Mouse (Mus musculus) limb, embryonic 14.5 days (tissue): ENCODE measurements at regions not wholly inside any gene's neighbourhood (a gene's known extent, or its start where the extent isn't known, plus 50 kb on each side); places are given as distances from the start of the nearest gene placed in this dataset.

Experiments
- ATAC-seq: fragments of 200-750 bp; cut with Nextera tagmentation; 2 replicates; pipeline ENCODE4 v1.8.0; 2017; ENCODE audit warnings: low read depth, moderate number of reproducible peaks, moderate TSS enrichment; ENCODE audit not compliant: low FRiP score
- DNase-seq: peaks from one replicate; pipeline ENCODE4 v3.0.0-alpha.2; 2015; ENCODE audit warnings: low spot score
- H3K27ac ChIP-seq: fragments of 300-500 bp; sonication (generic); replicated peaks from 2 replicates; pipeline ENCODE4 v1.5.1; 2014; ENCODE audit warnings: low read depth, mild to moderate bottlenecking, low read length, moderate library complexity, mixed read lengths
- H3K27me3 ChIP-seq: fragments of 300-500 bp; sonication (generic); 2 replicates; pipeline ENCODE4 v1.6.1; 2014; ENCODE audit warnings: low read length, mixed read lengths; ENCODE audit not compliant: control insufficient read depth, insufficient read depth
- H3K36me3 ChIP-seq: fragments of 300-500 bp; sonication (generic); 2 replicates; pipeline ENCODE4 v1.6.1; 2014; ENCODE audit warnings: mild to moderate bottlenecking, low read length, moderate library complexity, mixed read lengths; ENCODE audit not compliant: control insufficient read depth, insufficient read depth
- H3K4me1 ChIP-seq: fragments of 300-500 bp; sonication (generic); 2 replicates; pipeline ENCODE4 v1.6.1; 2014; ENCODE audit warnings: antibody characterized with exemption, low read length, mixed read lengths; ENCODE audit not compliant: control insufficient read depth, insufficient read depth
- H3K4me2 ChIP-seq: fragments of 300-500 bp; sonication (generic); replicated peaks from 2 replicates; pipeline ENCODE4 v1.6.1; 2014; ENCODE audit warnings: low read depth, mild to moderate bottlenecking, low read length, moderate library complexity; ENCODE audit not compliant: severe bottlenecking
- H3K4me3 ChIP-seq: fragments of 300-500 bp; sonication (generic); replicated peaks from 2 replicates; pipeline ENCODE4 v1.5.1; 2014; ENCODE audit warnings: low read length
- H3K9ac ChIP-seq: fragments of 300-500 bp; sonication (generic); 2 replicates; pipeline ENCODE4 v1.6.1; 2014; ENCODE audit warnings: mild to moderate bottlenecking, low read depth, low read length, moderate library complexity; ENCODE audit not compliant: severe bottlenecking
- H3K9me3 ChIP-seq: fragments of 300-500 bp; sonication (generic); 2 replicates; pipeline ENCODE4 v1.6.1; 2016; ENCODE audit warnings: low read length; ENCODE audit not compliant: control insufficient read depth
- POLR2A ChIP-seq: fragments of 200-500 bp; IDR thresholded peaks from 2 replicates; pipeline ENCODE4 v1.8.0; 2012; ENCODE audit warnings: inconsistent platforms, mild to moderate bottlenecking, moderate library complexity, borderline replicate concordance; ENCODE audit not compliant: insufficient read depth, insufficient read length; ENCODE audit errors: extremely low read depth
- WGBS: fragments of 180-500 bp; shearing (Covaris S2); extraction: QIAGEN DNeasy Blood & Tissue Kit; methylation state at CpG from one replicate; pipeline ENCODE4 v1.1.7; 2014; 5-methylcytosine and 5-hydroxymethylcytosine counted together

DNA sequence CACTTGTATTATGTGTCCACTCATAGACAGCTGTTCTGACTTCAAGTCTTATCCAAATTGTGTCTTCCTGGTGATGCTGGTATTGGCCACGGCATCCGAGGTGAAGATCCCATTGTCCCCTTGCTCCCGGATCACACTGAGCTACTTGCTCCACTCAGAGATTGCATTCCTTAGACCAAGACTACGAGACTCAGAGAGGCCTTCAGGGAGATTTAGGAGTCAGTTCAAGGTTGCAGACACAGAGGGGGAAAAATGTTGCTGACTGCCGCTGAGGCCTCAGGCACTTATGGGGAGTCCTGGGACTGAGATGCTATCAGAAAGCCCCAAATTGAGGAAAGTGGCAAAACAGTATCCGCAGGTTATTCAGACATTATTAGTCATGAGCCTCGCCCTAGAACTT, 183.9 kb downstream of the Ly86 start:
- no peak for ATAC-seq
- Histone ChIP-seq H3K9ac (no peak overlapping the region), H3K9me3 (no peaks in the 10 kb centered on the region), H3K4me2 (no peak overlapping the region), H3K4me1 (0 out of 2 replicates have a peak, but pooled peaks cover 6% of the 10 kb centered on the region), H3K27me3 (no peaks in the 10 kb centered on the region), H3K36me3 (no peaks in the 10 kb centered on the region), H3K4me3 (no peak overlapping the region), H3K27ac (no peak overlapping the region)
- 64% methylated on average over 7 of the region's 7 CpGs for WGBS
- DNase-seq = no peak
- TF ChIP-seq POLR2A = no peak

DNA sequence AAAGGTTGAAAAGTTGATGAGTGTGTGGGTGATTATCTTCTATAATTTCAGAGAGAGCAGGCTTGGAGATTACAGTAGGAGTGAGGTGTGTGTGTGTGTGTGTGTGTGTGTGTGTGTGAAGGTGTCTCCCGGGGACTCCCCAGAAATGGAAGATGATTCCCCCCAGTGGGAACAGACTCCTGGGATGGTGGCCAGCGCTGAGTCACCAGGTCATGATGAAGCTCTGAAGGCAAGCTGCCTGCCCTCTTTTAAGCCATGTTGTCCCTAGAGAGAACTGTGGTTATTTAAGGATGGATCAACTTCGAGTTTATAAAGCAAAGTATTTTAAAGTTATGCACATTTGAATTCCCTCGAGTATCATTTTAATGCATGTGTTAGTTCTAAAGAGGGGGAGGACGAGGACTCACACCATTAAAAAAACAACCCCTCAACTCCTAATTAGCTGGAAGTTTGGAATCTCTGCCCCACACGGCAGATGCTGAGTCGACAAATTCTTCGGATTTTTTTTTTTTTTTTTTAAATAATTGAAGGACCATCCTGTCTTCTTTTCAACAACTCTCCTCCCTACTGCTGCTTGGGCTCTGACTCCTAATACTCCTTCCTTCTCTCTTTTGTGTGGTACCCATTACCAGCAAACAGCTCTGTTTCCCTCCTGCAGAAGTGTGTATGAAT, 186.6 kb downstream of the Ly86 start:
- 39% methylated on average over 8 of the region's 8 CpGs for WGBS
- Histone ChIP-seq H3K27me3 (no peaks in the 10 kb centered on the region), H3K4me3 (no peak overlapping the region), H3K4me2 (no peak overlapping the region), H3K4me1 (0 out of 2 replicates have a peak, but pooled peaks cover 6% of the 10 kb centered on the region), H3K27ac (no peak overlapping the region), H3K9me3 (no peaks in the 10 kb centered on the region), H3K36me3 (no peaks in the 10 kb centered on the region), H3K9ac (no peak overlapping the region)
- DNase-seq = no peak
- no peak for TF ChIP-seq POLR2A
- no peak; the same call in 1 of the 2 replicates for ATAC-seq

- H3K4me3 ChIP-seq = no peak overlapping the region
- no peak overlapping the region for H3K27ac ChIP-seq
- no peak for ATAC-seq
- no peak overlapping the region for H3K9ac ChIP-seq
- no peaks in the 10 kb centered on the region for H3K27me3 ChIP-seq
- TF ChIP-seq POLR2A = no peak
- H3K4me2 ChIP-seq = no peak overlapping the region
- H3K36me3 ChIP-seq = no peaks in the 10 kb centered on the region
- H3K9me3 ChIP-seq = no peaks in the 10 kb centered on the region
- DNase-seq = no peak
- 77% methylated on average over 7 of the region's 7 CpGs for WGBS
- 0 out of 2 replicates have a peak, but pooled peaks cover 6% of the 10 kb centered on the region for H3K4me1 ChIP-seq
Measured at GRCm38 (mm10) chr13:37532596-37533170, 187.7 kb downstream of the Ly86 start.

DNA sequence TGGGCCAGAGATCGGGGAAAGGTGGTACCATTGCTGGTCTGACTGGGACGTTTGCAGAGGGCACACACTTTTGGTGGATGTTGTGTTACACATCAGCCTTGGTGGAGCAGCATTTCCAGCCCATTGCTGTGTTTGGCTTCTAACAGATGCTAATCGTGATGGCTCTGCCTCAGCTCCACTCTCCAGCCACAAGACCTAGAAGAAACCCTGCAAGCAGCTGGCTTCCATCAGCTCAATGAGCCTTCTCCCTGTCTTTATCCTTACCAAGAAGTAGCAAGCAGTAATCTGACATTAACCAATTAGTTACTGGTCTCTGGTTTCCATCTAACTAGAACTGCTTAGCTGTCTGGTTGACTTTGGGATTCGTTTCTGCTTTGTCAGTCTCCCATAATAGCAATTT, 188.8 kb downstream of the Ly86 start:
- 71% methylated on average over 4 of the region's 4 CpGs for WGBS
- H3K27me3 ChIP-seq = no peaks in the 10 kb centered on the region
- no peak for TF ChIP-seq POLR2A
- no peaks in the 10 kb centered on the region for H3K9me3 ChIP-seq
- 0 out of 2 replicates have a peak, but pooled peaks cover 4% of the 10 kb centered on the region for H3K4me1 ChIP-seq
- H3K9ac ChIP-seq = no peak overlapping the region
- DNase-seq = no peak
- H3K36me3 ChIP-seq = no peaks in the 10 kb centered on the region
- no peak overlapping the region for H3K4me3 ChIP-seq
- no peak for ATAC-seq
- no peak overlapping the region for H3K27ac ChIP-seq
- no peak overlapping the region for H3K4me2 ChIP-seq

GRCm38 (mm10) chr13:37537330-37537729, 192.3 kb downstream of the Ly86 start:
- H3K4me2 ChIP-seq = no peak overlapping the region
- no peak overlapping the region for H3K9ac ChIP-seq
- TF ChIP-seq POLR2A = no peak
- H3K27ac ChIP-seq = no peak overlapping the region
- ATAC-seq = no peak
- H3K27me3 ChIP-seq = no peaks in the 10 kb centered on the region
- DNase-seq = no peak
- WGBS = 67% methylated on average over 6 of the region's 6 CpGs
- H3K4me1 ChIP-seq = peaks cover 6% of the 10 kb centered on the region
- H3K36me3 ChIP-seq = no peaks in the 10 kb centered on the region
- no peaks in the 10 kb centered on the region for H3K9me3 ChIP-seq
- H3K4me3 ChIP-seq = no peak overlapping the region

GRCm38 (mm10) chr13:37537793-37538192, 192.8 kb downstream of the Ly86 start:
- DNase-seq (no peak), ATAC-seq (no peak)
- peaks cover 6% of the 10 kb centered on the region for H3K4me1 ChIP-seq
- no peaks in the 10 kb centered on the region for H3K9me3 ChIP-seq
- H3K4me2 ChIP-seq = no peak overlapping the region
- no peak overlapping the region for H3K9ac ChIP-seq
- 59% methylated on average over 6 of the region's 6 CpGs for WGBS
- no peaks in the 10 kb centered on the region for H3K36me3 ChIP-seq
- H3K27ac ChIP-seq = no peak overlapping the region
- no peaks in the 10 kb centered on the region for H3K27me3 ChIP-seq
- no peak overlapping the region for H3K4me3 ChIP-seq
- TF ChIP-seq POLR2A = no peak
